Mouse (Mus musculus): ENCODE data around the gene Ncdn.

DNA sequence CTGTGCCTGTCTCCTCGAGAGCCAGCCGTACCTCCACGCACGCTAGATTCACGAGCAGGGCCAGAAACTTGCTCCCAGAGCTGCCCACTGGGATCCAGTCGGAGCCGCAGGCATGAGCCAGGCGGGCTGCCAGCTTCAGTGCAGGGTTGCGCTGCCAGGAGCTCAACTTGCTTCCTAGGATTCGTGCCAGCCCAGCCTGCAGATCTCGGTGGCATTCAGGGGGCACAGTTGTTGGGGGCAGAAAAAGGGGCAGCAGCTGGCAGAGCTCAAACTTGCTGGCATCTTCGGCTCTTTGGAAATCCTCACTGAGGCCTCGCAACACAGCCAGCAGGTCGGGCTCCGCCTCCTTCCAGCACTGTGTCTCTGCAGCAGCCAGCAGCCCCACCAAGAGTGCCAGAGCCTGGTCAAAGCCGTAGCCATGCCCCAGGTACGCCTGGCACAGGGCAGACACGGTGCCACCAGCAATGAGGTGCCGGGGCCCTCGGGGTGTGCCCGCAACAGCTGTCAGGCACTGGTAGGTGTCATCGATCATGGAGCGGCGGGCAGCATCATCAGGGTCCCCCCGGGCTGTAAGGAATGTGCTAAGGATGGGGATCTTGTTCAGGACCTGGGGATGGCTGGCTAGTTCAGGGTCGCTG, 3.1 kb downstream of the Ncdn start:
- TF ChIP-seq USF1 (IDR thresholded peaks at IDR 0.05; ENCODE audit: low read depth): no peak
- TF ChIP-seq POLR2A (IDR thresholded peaks at IDR 0.05; ENCODE audit: insufficient read length, low read depth): no peak
- no peak for TF ChIP-seq MYOG (IDR thresholded peaks at IDR 0.05; ENCODE audit: control insufficient read depth in 1 of 3, insufficient read depth in 1 of 3, insufficient read length in 2 of 3, low read depth in 2 of 3)
- no peak for TF ChIP-seq POLR2AphosphoS2 (IDR thresholded peaks at IDR 0.05; ENCODE audit: insufficient read length, low read depth)
- no peak for TF ChIP-seq CEBPB (IDR thresholded peaks at IDR 0.05; ENCODE audit: insufficient read depth, poor library complexity, severe bottlenecking)
- TF ChIP-seq MAX (IDR thresholded peaks at IDR 0.05; ENCODE audit: low read depth): no peak
- no peak for TF ChIP-seq TCF12 (IDR thresholded peaks at IDR 0.05; ENCODE audit: insufficient read depth, poor library complexity, severe bottlenecking)
- no peak for TF ChIP-seq MYOD1 (IDR thresholded peaks at IDR 0.05; ENCODE audit: control insufficient read depth in 1 of 3, insufficient read length in 2 of 3, low read depth in 2 of 3)
- TF ChIP-seq TCF3 (IDR thresholded peaks at IDR 0.05; ENCODE audit: insufficient read length, low read depth): no peak
- TF ChIP-seq E2F4 (IDR thresholded peaks at IDR 0.05; ENCODE audit: insufficient read depth): no peak
- TF ChIP-seq REST (IDR thresholded peaks at IDR 0.05; ENCODE audit: insufficient read depth, insufficient read length): no peak
- no peak for TF ChIP-seq SRF (IDR thresholded peaks at IDR 0.05; ENCODE audit: control insufficient read depth, insufficient read length, low read depth)
